Mouse (Mus musculus) activated CD4-positive, CD25-positive, alpha-beta regulatory T cell, adult 4 months (primary cell): Measurements from ENCODE around the gene Zfp777. TPM values are rescaled to one million over a fixed set of nuclear protein-coding genes. Genes with fewer than 3 reads are reported as not detected.

Source experiments
- ATAC-seq: one replicate; pipeline ENCODE4 v1.8.0; 2017
- polyA plus RNA-seq, 2 experiments: library from polyadenylated mRNA; unstranded; fragments of 100-300 nt; shearing (Covaris generic); gene quantifications; one replicate each; pipeline ENCODE4 v1.2.1; 2017

The Zfp777 gene
- polyA plus RNA-seq, 2 experiments from 2014 or later, result 5.1 to 5.3 TPM

DNA sequence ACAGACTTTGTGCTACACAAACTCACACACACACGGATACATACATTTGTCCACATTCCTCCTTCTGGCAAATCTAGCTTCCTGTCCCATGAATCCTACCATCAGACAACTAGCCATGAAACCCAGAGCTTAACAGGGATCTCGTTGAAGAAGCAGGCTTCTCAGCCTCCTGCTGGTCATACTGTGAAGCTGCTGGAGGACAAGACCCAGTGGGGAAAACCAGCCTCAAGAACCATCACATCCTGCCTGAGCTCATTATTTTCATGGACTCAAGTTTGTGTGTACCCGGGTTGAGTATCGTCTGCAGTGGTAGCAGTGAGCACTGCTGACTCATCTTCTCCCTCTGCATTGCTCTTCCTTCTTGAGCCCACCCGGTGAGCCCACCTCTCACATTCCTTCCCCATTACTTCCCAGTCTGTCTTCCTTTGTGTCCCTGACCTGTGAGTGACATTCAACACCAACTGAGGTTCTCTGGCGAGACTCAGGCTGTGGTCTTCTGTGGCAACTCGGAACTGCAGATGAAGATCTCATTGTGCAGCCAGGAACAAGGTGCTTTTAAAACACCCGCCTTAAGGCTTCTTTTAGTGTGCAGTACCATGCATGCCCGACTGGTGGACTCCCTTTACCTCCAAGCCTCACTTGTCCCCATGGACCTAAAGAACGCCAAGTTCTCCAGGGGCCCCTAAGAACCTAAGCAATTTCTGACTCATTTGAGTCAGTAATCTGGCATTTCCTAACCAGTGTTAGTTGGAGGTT lies 22.6 kb downstream of the Zfp777 start:
- no peak for ATAC-seq

DNA sequence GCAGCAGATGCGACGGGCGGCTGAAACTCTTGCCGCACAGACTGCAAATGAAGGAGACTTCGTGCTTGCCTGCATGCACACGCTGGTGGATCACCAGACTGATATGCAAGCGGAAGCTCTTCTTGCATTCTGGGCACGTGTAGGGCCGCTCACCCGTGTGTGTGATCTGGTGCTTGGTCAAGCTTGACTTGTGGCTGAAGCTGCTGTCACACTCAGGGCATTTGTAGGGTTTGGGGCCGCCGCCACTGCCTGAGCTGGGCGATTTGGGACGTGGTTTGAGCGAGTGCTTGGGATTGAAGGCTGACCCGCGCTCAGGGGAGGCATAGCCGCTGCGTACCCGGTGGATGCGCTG lies 23.7 kb downstream of the Zfp777 start:
- ATAC-seq, result no peak

DNA sequence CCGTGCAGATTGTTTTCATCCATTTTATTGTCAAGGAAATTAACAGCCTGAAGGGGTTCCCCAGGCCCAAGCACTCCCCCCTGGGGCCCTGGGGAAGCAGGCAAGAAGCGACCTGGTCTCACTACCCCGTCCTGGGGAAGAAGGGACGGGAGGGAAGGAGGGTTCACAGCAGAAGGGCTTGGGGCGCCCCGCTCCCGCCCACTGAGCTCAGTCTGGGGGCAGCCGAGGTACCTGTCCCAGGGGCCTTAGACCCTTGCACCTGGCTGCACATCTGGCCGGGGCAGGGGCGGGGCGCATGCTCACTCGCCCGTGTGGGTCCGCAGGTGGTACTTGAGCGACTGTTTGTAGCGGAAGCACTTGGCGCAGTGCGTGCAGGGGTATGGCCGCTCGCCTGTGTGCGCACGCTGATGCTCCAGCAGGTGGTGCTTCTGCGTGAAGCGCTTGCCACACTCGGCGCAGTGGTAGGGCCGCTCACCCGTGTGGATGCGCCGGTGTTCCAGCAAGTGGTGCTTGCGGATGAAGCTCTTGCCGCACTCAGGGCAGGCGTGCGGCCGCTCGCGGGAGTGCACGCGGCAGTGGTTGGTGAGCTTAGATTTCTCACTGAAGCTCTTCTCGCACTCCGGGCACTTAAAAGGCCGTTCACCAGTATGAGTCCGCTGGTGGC lies 24.2 kb downstream of the Zfp777 start:
- ATAC-seq, result no peak

GRCm38 (mm10) chr6:48022672-48023071 lies 26.0 kb downstream of the Zfp777 start:
- ATAC-seq, result no peak

DNA sequence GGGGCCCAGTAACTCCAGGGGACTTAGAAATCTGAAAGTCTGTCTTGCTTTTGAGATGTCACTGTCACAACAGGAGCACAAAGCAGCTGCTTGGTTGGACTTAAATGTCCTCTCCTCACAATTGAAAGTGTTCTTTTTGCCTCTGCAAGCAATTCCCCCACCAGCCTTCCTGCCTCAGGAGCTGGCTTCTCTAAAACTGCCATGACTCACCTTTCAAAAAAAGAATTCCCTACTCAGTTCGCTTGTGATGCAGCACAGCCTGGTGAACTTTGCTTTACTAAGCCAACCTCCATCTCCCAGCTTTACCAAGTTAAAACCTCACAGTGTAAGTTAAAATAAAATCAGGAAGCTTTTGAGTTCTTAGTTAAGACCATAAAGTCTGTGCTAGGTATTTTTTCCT lies 27.0 kb downstream of the Zfp777 start:
- no peak for ATAC-seq

GRCm38 (mm10) chr6:48020006-48020405 lies 28.7 kb downstream of the Zfp777 start:
- ATAC-seq, result no peak

DNA sequence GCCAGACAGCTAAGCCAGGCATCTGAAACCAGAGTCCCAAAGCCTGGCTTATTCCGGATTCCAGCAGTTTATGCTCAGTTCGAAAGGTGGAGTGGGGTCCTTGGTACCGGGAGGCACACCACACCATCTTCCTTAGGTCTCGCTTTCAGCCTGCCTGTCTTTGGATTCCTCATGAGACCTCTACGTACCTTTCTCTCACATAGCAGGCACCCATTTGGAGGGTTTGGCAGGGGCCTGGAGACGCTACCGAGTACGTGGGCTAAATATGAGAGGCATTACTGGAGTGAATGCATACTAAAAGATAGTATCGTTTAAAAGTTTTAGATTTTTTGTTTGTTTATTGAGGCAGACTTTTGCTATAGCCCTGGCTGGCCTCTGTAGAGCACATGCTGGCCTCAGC lies 31.9 kb downstream of the Zfp777 start:
- ATAC-seq, result no peak

GRCm38 (mm10) chr6:48016090-48016521 lies 32.6 kb downstream of the Zfp777 start:
- peak; percentile 49 for ATAC-seq

DNA sequence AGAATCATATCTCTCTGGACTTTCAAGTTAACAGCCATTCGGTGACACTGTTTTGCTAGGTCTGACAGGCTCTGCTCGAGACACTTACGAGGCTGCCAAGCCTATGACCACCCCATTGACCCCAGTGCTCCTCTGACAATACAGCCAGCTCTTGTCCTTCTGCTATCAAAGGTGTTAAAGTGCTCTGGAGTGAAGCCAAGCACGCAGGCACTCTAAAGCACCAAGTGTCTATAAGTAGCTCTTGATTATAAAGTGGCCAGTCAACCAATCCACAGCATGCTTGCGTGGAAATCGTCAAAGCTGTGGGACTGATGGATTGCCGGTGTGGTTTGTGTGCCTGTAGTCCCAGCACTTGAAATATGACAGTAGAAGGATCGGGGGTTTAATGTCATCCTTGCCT lies 38.0 kb downstream of the Zfp777 start:
- no peak for ATAC-seq

DNA sequence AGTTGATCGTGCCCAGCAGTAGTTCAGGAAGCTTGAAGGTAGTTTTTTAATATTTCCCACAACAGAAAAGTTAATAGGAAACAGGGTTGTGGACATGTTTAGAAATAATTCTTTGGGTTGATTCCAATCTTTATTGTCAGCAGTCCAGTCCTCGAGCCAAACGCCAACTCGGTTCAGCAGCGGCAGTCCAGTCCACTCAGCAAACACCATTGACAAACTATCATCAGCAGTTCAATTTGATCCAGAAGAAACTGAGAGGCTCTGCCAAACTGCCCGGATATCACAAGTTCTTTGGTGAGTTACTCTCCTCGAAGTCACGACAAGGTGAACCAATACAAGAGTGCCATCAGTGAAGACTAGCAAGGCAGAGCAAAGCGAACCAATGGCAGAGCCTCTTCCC lies 53.0 kb downstream of the Zfp777 start:
- no peak for ATAC-seq

DNA sequence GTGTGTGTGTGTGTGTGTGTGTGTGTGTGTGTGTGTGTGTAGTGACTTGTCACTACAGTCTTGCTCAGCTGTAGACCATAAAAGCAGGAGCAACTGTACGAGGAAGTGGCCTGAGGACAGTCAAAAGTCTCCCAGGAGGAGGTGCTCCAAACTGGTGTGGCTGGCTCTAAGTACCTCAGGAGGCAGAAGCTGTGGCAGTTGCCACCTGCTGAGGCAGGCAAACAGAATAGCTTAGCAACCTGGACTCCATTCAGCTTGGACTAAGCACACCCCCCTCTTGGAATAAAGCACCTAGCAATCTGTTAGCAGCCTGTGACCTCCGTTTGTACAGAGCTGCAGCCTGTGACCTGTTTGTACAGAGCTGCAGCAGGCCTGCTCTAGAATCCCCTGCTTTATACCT lies 64.8 kb downstream of the Zfp777 start:
- no peak for ATAC-seq

- peak; percentile 23 for ATAC-seq
Observed at GRCm38 (mm10) chr6:47978897-47979368, 69.8 kb downstream of the Zfp777 start.

DNA sequence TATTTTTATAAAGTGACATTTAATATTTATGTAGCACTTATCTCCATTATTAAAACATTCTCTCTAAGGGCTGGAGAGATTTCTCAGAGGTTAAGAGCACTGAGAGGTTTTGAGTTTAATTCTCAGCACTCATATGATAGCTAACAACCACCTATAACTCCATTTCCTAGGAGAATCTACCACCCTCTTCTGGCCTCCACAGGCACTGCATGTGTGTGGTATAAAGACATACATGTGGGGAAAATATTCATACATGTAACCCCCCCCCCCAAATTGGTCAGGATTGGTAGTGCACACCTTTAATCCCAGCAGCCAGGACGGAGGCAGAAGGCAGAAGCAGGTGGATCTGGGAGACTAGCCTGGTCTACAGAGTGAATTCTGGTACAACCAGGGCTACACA lies 74.1 kb downstream of the Zfp777 start:
- no peak for ATAC-seq

Other genes starting within 250 kb of the Zfp777 start
- 100 to 1,000 TPM; 160 to 172 TPM for gene Pdia4, start 235.5 kb downstream of the Zfp777 start, polyA plus RNA-seq
- not detected for gene Zfp786, start 218.0 kb downstream of the Zfp777 start, polyA plus RNA-seq
- gene Zfp398, start 213.2 kb downstream of the Zfp777 start, polyA plus RNA-seq, result 10 to 100 TPM; 10.2 to 11.4 TPM
- gene Zfp282, start 171.7 kb downstream of the Zfp777 start, polyA plus RNA-seq, result 1 to 10 TPM; 2.8 TPM
- gene Zfp212, start 128.4 kb downstream of the Zfp777 start, polyA plus RNA-seq, result 10 to 100 TPM; 14.6 to 15.2 TPM
- gene Zfp956, start 95.5 kb downstream of the Zfp777 start, polyA plus RNA-seq, result 10 to 100 TPM; 12.5 to 15.6 TPM
- 1 to 10 TPM; 6.6 to 9.4 TPM for gene Zfp746, start 37.7 kb upstream of the Zfp777 start, polyA plus RNA-seq